Comparison of ENCODE assay signal across 9 mouse cellular contexts in the genomic region with DNA sequence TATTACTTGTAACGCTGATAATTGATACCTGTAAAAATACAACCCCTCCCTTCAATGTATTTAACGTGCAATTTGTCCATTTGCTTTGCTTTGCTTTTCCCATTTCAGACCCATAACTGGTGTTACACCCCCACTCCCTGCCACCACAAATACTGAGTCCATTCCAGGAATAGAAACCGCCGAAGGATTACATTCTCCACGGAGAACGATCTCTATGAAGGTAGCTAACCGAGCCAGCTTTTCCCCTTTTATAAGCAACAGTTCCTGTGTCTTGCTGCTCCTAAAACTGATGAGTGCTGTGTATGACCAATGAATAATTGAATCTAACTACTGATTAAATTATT.
DNase-seq lines count a peak whose midpoint lies in the region; ATAC-seq lines count a peak whose summit lies in the region.
"Had no signal": no experiment of that assay in that cellular context is flagged by ENCODE, and none has a peak within 500 bp of the region (broad histone marks: within the 10 kb centered on the region; RNA-seq: fewer than 3 reads in every experiment).

No protein-coding gene starts in this region.

- no peaks in the 10 kb centered on the region for H3K9me3 ChIP-seq in heart, embryonic 11.5 days (replicated peaks; ENCODE audit: control insufficient read depth, low read length)
- H3K9me3 ChIP-seq in forebrain, embryonic 16.5 days (ENCODE audit: control insufficient read depth, low read length): no peaks in the 10 kb centered on the region
- no peaks in the 10 kb centered on the region for H3K9me3 ChIP-seq in midbrain, embryonic 11.5 days (ENCODE audit: control insufficient read depth, low read length)

- no peaks in the 10 kb centered on the region for H3K36me3 ChIP-seq in heart, embryonic 11.5 days (ENCODE audit: control insufficient read depth, insufficient read depth, low read length)
- H3K36me3 ChIP-seq in forebrain, embryonic 16.5 days (ENCODE audit: control insufficient read depth, insufficient read depth): no peaks in the 10 kb centered on the region; the same call in 1 of the 2 replicates
- no peaks in the 10 kb centered on the region for H3K36me3 ChIP-seq in midbrain, embryonic 11.5 days (ENCODE audit: control insufficient read depth, insufficient read depth, low read length)

- WGBS in heart, embryonic 11.5 days (ENCODE audit: insufficient replicate concordance): 34% methylated on average over 7 of the region's 7 CpGs
- WGBS in forebrain, embryonic 16.5 days: 2% methylated on average over 7 of the region's 7 CpGs
- WGBS in midbrain, embryonic 11.5 days: 12% methylated on average over 7 of the region's 7 CpGs

- no peak for ATAC-seq in heart, embryonic 11.5 days (replicated peaks; ENCODE audit: insufficient number of reproducible peaks, low FRiP score, low TSS enrichment)
- peak; percentile 76 for ATAC-seq in forebrain, embryonic 16.5 days
- peak; percentile 78 for ATAC-seq in midbrain, embryonic 11.5 days (ENCODE audit: low FRiP score)

- DNase-seq in heart, adult 9 months (ENCODE audit: low spot score in 2 of 2): no peak
- peak; percentile 73 for DNase-seq in brain, adult 2 months (ENCODE audit: low read depth, low spot score)
- DNase-seq in midbrain, embryonic 11.5 days (ENCODE audit: low spot score, missing footprints): peak; percentile 94
- DNase-seq in ovary, postnatal 14 days (ENCODE audit: low spot score): no peak
- DNase-seq in testis, postnatal 14 days (ENCODE audit: low spot score): no peak
- DNase-seq in B cell, adult 2 months: no peak

- H3K9ac ChIP-seq in heart, embryonic 11.5 days (ENCODE audit: low read depth, low read length): peak overlapping the region; percentile 30; the same call in 1 of the 2 replicates
- peak overlapping the region; percentile 45; the same call in 1 of the 2 replicates for H3K9ac ChIP-seq in forebrain, embryonic 16.5 days (replicated peaks; ENCODE audit: low read depth, low read length)
- peak overlapping the region; percentile 33; the same call in 1 of the 2 replicates for H3K9ac ChIP-seq in midbrain, embryonic 11.5 days (ENCODE audit: low read length)
- H3K9ac ChIP-seq: liver, embryonic 14.5 days had no signal

- peak overlapping the region; percentile 46 for H3K4me2 ChIP-seq in heart, embryonic 11.5 days
- H3K4me2 ChIP-seq in forebrain, embryonic 16.5 days (ENCODE audit: low read length): peak overlapping the region; percentile 44
- peak overlapping the region; percentile 33 for H3K4me2 ChIP-seq in midbrain, embryonic 11.5 days

- peaks cover 12% of the 10 kb centered on the region; the same call in 1 of the 2 replicates for H3K4me1 ChIP-seq in heart, embryonic 11.5 days (ENCODE audit: control insufficient read depth, insufficient read depth, low read length)
- H3K4me1 ChIP-seq in forebrain, embryonic 16.5 days (replicated peaks; ENCODE audit: control insufficient read depth, insufficient read depth, low read length): peaks cover 37% of the 10 kb centered on the region
- H3K4me1 ChIP-seq in midbrain, embryonic 11.5 days (ENCODE audit: control insufficient read depth, insufficient read depth, low read length): peaks cover 39% of the 10 kb centered on the region

- no peaks in the 10 kb centered on the region for H3K27me3 ChIP-seq in heart, embryonic 11.5 days (ENCODE audit: control insufficient read depth, insufficient read depth, low read length)
- H3K27me3 ChIP-seq in forebrain, embryonic 16.5 days (replicated peaks; ENCODE audit: control insufficient read depth, insufficient read depth, low read length): no peaks in the 10 kb centered on the region
- H3K27me3 ChIP-seq in midbrain, embryonic 11.5 days (ENCODE audit: control insufficient read depth, insufficient read depth, low read length): no peaks in the 10 kb centered on the region

- peak overlapping the region; percentile 57 for H3K27ac ChIP-seq in heart, embryonic 11.5 days (ENCODE audit: low read depth, low read length)
- H3K27ac ChIP-seq in forebrain, embryonic 16.5 days (ENCODE audit: low read length): peak overlapping the region; percentile 92
- H3K27ac ChIP-seq in midbrain, embryonic 11.5 days (ENCODE audit: low read depth, low read length): peak overlapping the region; percentile 82
- H3K27ac ChIP-seq: liver, embryonic 14.5 days had no signal

- no peak overlapping the region; the same call in 1 of the 2 replicates for H3K4me3 ChIP-seq in heart, embryonic 11.5 days (ENCODE audit: low read depth, low read length)
- no peak overlapping the region; the same call in 1 of the 2 replicates for H3K4me3 ChIP-seq in forebrain, embryonic 16.5 days (replicated peaks; ENCODE audit: low read length)
- no peak overlapping the region for H3K4me3 ChIP-seq in midbrain, embryonic 11.5 days (ENCODE audit: low read depth, low read length)

Comparison
In these comparisons a context has a peak if more than half of its experiments do, and no peak if none do; other contexts are left out.
1. DNase-seq: peak in brain, adult 2 months (single experiment) and midbrain, embryonic 11.5 days (single experiment); none in heart, adult 9 months (0 of 2), ovary, postnatal 14 days (single experiment), testis, postnatal 14 days (single experiment) and B cell, adult 2 months (0 of 2).
2. Peak in every context shown above with its lines, with median percentiles within 50 percentile points of each other: H3K27ac ChIP-seq, H3K4me2 ChIP-seq and H3K9ac ChIP-seq.